Mouse (Mus musculus): Measurements from ENCODE around the gene Lrp6. TPM values are rescaled to one million over a fixed set of nuclear protein-coding genes. Genes with fewer than 3 reads are reported as not detected.

Lrp6 gene
- polyA plus RNA-seq, 1 experiment from 2014 or later, result 25.0 TPM

DNA sequence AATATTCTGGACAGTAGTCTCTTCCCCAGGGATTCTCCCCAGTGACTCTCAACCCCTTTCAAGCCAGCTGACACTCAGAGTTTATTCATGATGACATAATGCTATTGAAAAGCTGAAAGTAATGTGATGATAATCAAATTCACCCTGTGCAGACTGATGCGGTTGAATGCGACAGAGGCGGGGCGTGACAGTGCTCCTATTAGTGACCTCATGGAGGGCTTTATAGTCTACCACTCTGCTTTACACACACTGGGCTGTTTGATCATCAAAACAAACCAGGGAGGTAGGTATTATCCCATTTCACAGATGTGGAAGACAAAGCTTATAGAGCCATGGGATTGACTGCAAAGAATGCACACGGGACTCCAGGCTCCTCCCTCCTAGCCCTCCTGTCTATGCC, 15.3 kb upstream of the Lrp6 start:
- H3K4me1 ChIP-seq (ENCODE audit: control insufficient read depth, insufficient read depth, low read length), result no peaks in the 10 kb centered on the region
- no peak for DNase-seq (ENCODE audit: low spot score, missing footprints)
- no peaks in the 10 kb centered on the region for H3K9me3 ChIP-seq (ENCODE audit: control insufficient read depth, low read length)
- peak; percentile 91 for ATAC-seq (ENCODE audit: low FRiP score)
- no peak overlapping the region for H3K9ac ChIP-seq (ENCODE audit: low read length)
- H3K4me3 ChIP-seq (ENCODE audit: low read depth, low read length), result no peak overlapping the region
- no peak overlapping the region for H3K4me2 ChIP-seq
- H3K27me3 ChIP-seq (ENCODE audit: control insufficient read depth, insufficient read depth, low read length), result no peaks in the 10 kb centered on the region
- 36% methylated on average over 5 of the region's 5 CpGs for WGBS
- no peak overlapping the region for H3K27ac ChIP-seq (ENCODE audit: low read depth, low read length)
- no peaks in the 10 kb centered on the region for H3K36me3 ChIP-seq (ENCODE audit: control insufficient read depth, insufficient read depth, low read length)

DNA sequence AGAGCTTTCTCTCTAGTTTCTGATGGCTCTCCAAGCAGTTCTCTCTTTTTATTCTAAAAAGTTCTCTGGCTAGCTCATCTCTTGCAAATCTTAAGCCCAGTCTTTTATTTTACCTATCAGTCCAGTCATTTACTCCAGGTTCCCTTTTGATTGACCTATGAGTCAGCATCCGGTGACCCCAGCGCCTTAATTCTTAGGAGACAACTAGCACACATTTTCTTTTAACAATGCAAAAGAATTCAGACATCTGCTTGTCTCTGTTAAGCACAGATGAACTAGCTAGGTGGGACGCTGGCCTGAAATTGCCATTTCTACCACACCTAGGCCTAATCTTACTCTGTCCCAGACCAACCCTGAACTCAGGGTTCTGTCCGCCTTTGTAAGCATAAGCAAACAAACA, 12.7 kb upstream of the Lrp6 start:
- no peaks in the 10 kb centered on the region for H3K36me3 ChIP-seq (ENCODE audit: control insufficient read depth, insufficient read depth, low read length)
- no peaks in the 10 kb centered on the region for H3K4me1 ChIP-seq (ENCODE audit: control insufficient read depth, insufficient read depth, low read length)
- H3K27me3 ChIP-seq (ENCODE audit: control insufficient read depth, insufficient read depth, low read length), result no peaks in the 10 kb centered on the region
- H3K4me2 ChIP-seq, result no peak overlapping the region
- H3K9ac ChIP-seq (ENCODE audit: low read length), result no peak overlapping the region
- no peaks in the 10 kb centered on the region for H3K9me3 ChIP-seq (ENCODE audit: control insufficient read depth, low read length)
- no peak for DNase-seq (ENCODE audit: low spot score, missing footprints)
- 84% methylated on average over 4 of the region's 4 CpGs for WGBS
- H3K4me3 ChIP-seq (ENCODE audit: low read depth, low read length), result no peak overlapping the region
- no peak overlapping the region for H3K27ac ChIP-seq (ENCODE audit: low read depth, low read length)
- no peak for ATAC-seq (ENCODE audit: low FRiP score)

DNA sequence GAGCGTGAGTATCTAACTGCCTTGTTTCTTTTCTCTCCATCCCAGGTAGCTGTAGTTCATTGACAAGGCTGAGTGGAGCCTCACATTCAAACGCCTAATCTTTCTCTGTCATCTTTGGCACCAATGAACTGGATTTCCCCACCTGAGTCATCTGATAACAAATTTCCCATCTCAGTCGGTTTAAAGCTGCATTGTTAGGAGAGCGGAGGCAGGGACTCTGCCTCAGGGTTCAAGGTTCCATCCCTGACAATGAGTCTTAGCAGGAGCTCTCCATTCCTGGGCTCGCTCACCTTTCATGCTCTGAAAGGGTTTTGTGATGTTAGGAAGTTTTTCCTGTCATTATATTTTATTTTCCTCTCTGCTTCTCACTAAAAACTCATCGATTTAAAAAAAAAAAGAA, 11.3 kb upstream of the Lrp6 start:
- no peak overlapping the region for H3K27ac ChIP-seq (ENCODE audit: low read depth, low read length)
- no peaks in the 10 kb centered on the region for H3K27me3 ChIP-seq (ENCODE audit: control insufficient read depth, insufficient read depth, low read length)
- H3K9me3 ChIP-seq (ENCODE audit: control insufficient read depth, low read length), result no peaks in the 10 kb centered on the region
- ATAC-seq (ENCODE audit: low FRiP score), result no peak
- no peak overlapping the region for H3K4me3 ChIP-seq (ENCODE audit: low read depth, low read length)
- DNase-seq (ENCODE audit: low spot score, missing footprints), result no peak
- 64% methylated on average over 6 of the region's 6 CpGs for WGBS
- H3K4me2 ChIP-seq, result no peak overlapping the region
- no peak overlapping the region for H3K9ac ChIP-seq (ENCODE audit: low read length)
- no peaks in the 10 kb centered on the region for H3K4me1 ChIP-seq (ENCODE audit: control insufficient read depth, insufficient read depth, low read length)
- H3K36me3 ChIP-seq (ENCODE audit: control insufficient read depth, insufficient read depth, low read length), result no peaks in the 10 kb centered on the region

DNA sequence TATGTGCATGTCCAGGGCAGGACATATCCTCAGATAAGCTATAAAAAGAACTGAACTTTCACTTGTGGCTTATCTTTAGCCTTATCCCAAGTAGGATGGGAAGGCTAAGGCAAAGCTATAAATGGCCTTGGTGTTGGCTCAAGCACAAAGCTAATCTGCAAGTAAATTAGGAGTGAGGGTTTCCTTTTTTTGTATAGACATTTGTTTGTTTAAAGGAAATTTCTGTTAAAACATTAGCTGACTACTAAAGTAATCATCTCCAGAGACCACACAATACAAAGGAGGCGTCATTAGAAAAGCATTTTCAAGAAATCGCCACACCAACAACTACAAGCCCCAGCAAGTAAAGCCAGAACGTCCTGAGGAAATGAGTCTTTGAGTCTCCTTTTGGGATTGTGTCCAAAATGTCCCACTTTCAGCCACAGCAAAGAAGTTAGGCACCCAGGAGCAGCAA, 8.6 kb upstream of the Lrp6 start:
- WGBS, result 83% methylated on average over 3 of the region's 3 CpGs
- Histone ChIP-seq H3K9ac (ENCODE audit: low read length) (no peak overlapping the region), H3K4me1 (ENCODE audit: control insufficient read depth, insufficient read depth, low read length) (no peaks in the 10 kb centered on the region), H3K4me3 (ENCODE audit: low read depth, low read length) (no peak overlapping the region), H3K27me3 (ENCODE audit: control insufficient read depth, insufficient read depth, low read length) (no peaks in the 10 kb centered on the region), H3K4me2 (no peak overlapping the region), H3K9me3 (ENCODE audit: control insufficient read depth, low read length) (no peaks in the 10 kb centered on the region), H3K36me3 (ENCODE audit: control insufficient read depth, insufficient read depth, low read length) (no peaks in the 10 kb centered on the region), H3K27ac (ENCODE audit: low read depth, low read length) (no peak overlapping the region)
- DNase-seq (ENCODE audit: low spot score, missing footprints) (no peak), ATAC-seq (ENCODE audit: low FRiP score) (no peak)

DNA sequence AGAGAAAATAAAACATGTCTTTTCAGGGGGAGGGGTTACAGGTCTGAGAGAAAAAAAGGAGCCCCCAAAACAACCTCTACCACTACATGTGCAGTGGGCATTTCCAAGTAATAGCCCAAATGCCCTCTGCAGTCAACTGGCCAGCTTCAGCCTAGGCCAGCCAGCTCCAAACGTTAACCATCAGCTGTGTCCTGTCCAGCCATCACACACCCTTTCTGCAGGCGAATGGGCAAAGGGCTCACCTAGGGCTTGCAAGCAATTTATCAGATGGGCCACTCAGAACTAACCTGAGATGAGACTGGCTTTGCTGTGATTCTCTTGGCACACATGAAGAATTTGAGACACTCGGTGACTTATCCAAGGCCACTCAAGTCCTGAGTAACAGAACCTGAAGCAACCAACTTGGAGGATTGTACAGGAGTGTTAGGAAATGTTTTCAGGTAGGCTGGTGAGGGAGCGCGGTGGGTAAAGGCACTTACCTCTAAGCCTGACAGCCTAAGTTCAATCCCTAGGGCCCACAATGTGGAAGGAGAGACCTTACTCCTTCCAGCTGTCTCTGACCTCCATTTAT, 1.3 kb upstream of the Lrp6 start:
- peak; percentile 86 for DNase-seq (ENCODE audit: low spot score, missing footprints)
- peaks cover 15% of the 10 kb centered on the region for H3K4me1 ChIP-seq (ENCODE audit: control insufficient read depth, insufficient read depth, low read length)
- ATAC-seq (ENCODE audit: low FRiP score), result no peak
- no peaks in the 10 kb centered on the region for H3K36me3 ChIP-seq (ENCODE audit: control insufficient read depth, insufficient read depth, low read length)
- no peak overlapping the region for H3K9ac ChIP-seq (ENCODE audit: low read length)
- 72% methylated on average over 5 of the region's 5 CpGs for WGBS
- H3K27me3 ChIP-seq (ENCODE audit: control insufficient read depth, insufficient read depth, low read length), result no peaks in the 10 kb centered on the region
- H3K9me3 ChIP-seq (ENCODE audit: control insufficient read depth, low read length), result no peaks in the 10 kb centered on the region
- no peak overlapping the region; the same call in 1 of the 2 replicates for H3K27ac ChIP-seq (ENCODE audit: low read depth, low read length)
- no peak overlapping the region for H3K4me3 ChIP-seq (ENCODE audit: low read depth, low read length)
- no peak overlapping the region for H3K4me2 ChIP-seq

DNA sequence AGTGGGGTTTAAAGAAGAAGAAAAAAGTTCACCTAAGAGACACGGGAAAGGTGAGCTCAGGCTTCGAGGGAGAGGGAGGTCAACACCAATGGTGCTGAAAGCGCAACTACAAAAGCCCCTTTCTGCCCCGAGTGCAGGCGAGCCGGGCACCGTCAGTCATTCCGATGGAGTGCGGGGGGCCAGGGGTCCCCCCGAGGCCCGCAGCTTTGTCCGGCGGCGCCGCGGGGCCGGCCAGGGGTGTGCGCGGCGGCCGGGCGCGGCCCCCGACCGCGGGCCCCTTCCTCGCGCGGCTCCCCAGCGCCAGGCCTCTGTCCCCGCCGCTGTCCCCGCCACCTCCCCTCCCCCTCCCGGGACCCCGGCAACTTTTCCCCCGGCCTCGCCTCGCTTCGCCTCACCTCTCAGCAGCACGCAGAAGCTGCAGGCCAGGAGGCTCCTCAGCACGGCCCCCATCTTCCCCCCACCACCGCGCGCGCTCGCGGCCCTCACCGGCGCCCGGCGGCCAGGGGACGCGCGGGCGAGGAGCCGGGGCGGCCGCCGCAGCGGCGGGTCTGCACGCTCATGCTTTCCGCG, 432 bp downstream of the Lrp6 start:
- Histone ChIP-seq H3K27ac (ENCODE audit: low read depth, low read length) (peak overlapping the region; percentile 99), H3K4me1 (ENCODE audit: control insufficient read depth, insufficient read depth, low read length) (peaks cover 15% of the 10 kb centered on the region), H3K9me3 (ENCODE audit: control insufficient read depth, low read length) (no peaks in the 10 kb centered on the region), H3K4me2 (peak overlapping the region; percentile 71), H3K9ac (ENCODE audit: low read length) (peak overlapping the region; percentile 98), H3K4me3 (ENCODE audit: low read depth, low read length) (peak overlapping the region; percentile 77), H3K27me3 (ENCODE audit: control insufficient read depth, insufficient read depth, low read length) (no peaks in the 10 kb centered on the region), H3K36me3 (ENCODE audit: control insufficient read depth, insufficient read depth, low read length) (no peaks in the 10 kb centered on the region)
- WGBS, result under 1% methylated on average over 41 of the region's 64 CpGs
- ATAC-seq (ENCODE audit: low FRiP score) (peak; percentile 65), DNase-seq (ENCODE audit: low spot score, missing footprints) (peak; percentile 88)

DNA sequence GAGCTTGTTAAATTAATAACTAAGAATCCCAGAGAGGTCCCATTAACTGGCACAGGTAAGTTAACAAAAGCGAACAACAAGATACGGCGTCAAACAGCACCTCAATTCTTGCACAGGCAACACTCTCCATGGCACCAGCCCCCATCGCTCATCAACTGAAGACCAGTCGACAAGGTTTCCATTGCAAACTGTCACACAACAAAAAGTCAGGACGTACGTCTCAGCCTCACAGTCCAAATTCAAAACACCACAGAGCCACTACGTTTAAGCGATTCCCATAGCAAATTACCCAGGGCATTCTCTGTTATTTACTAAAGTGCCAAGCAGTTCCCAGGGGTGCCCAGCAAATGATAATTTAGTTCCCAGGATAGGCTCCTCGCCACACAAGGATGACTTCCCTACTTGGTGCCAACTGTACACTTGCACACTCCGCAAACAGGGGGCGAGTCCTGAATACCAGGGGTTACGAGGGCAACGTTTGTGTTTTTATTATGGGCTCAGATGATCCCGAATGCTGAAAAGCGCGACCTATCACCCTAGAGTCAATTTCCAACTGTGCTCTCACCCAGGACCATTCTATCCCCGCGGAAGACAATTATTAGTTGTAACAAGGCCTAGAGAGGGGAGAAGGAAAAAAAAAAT, 1.0 kb downstream of the Lrp6 start:
- H3K27me3 ChIP-seq (ENCODE audit: control insufficient read depth, insufficient read depth, low read length), result no peaks in the 10 kb centered on the region
- peak overlapping the region; percentile 99; the same call in 1 of the 2 replicates for H3K27ac ChIP-seq (ENCODE audit: low read depth, low read length)
- H3K4me2 ChIP-seq, result peak overlapping the region; percentile 71
- H3K4me1 ChIP-seq (ENCODE audit: control insufficient read depth, insufficient read depth, low read length), result peaks cover 15% of the 10 kb centered on the region
- ATAC-seq (ENCODE audit: low FRiP score) (no peak), DNase-seq (ENCODE audit: low spot score, missing footprints) (peak; percentile 92)
- H3K4me3 ChIP-seq (ENCODE audit: low read depth, low read length), result peak overlapping the region; percentile 77
- no peaks in the 10 kb centered on the region for H3K36me3 ChIP-seq (ENCODE audit: control insufficient read depth, insufficient read depth, low read length)
- WGBS, result 5% methylated on average over 19 of the region's 19 CpGs
- no peaks in the 10 kb centered on the region for H3K9me3 ChIP-seq (ENCODE audit: control insufficient read depth, low read length)
- peak overlapping the region; percentile 98 for H3K9ac ChIP-seq (ENCODE audit: low read length)

DNA sequence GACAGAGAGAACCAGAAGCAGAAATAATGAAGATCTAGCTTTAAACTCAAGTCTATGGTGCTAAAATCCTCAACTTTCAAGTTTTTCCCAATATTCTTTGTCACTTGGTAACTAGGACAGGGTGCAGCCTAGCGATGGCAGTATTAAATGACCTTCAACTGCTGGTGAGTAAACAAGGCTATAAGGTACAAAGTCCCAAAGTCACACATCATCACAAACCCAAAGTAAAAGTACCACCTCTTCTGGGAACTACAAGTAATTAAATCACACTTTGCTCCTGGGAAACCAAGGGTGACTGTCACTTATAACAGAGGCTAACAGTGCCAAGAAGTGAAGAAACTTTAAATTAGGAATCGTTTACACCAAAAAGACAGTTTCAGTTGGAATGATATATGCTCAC, 2.2 kb downstream of the Lrp6 start:
- no peak for DNase-seq (ENCODE audit: low spot score, missing footprints)
- WGBS, result 79% methylated on average over 2 of the region's 2 CpGs
- no peak overlapping the region for H3K4me3 ChIP-seq (ENCODE audit: low read depth, low read length)

DNA sequence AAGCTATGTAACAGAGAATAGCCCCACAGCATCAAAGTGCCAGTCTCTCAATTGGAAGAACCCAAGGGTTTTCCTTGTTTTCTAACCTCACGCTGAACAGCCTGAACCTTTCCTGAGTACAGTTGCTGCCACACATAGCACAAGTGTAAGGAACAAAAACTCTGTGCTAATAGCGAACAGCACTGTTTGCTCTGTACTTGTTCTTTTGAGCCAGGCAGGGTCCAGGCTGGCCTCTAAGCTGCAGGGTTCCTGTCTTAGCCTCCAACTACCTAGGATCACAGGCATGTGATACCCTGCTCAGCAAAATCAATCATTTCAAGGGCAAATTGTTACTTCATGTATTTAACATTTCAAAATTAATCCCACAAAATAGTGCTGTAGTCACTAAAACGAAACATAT, 7.1 kb downstream of the Lrp6 start:
- no peak overlapping the region for H3K27ac ChIP-seq (ENCODE audit: low read depth, low read length)
- no peaks in the 10 kb centered on the region for H3K27me3 ChIP-seq (ENCODE audit: control insufficient read depth, insufficient read depth, low read length)
- H3K9ac ChIP-seq (ENCODE audit: low read length), result no peak overlapping the region
- no peak for ATAC-seq (ENCODE audit: low FRiP score)
- peaks cover 3% of the 10 kb centered on the region; the same call in 1 of the 2 replicates for H3K4me1 ChIP-seq (ENCODE audit: control insufficient read depth, insufficient read depth, low read length)
- no peaks in the 10 kb centered on the region for H3K9me3 ChIP-seq (ENCODE audit: control insufficient read depth, low read length)
- H3K4me3 ChIP-seq (ENCODE audit: low read depth, low read length), result no peak overlapping the region
- H3K36me3 ChIP-seq (ENCODE audit: control insufficient read depth, insufficient read depth, low read length), result no peaks in the 10 kb centered on the region
- WGBS, result 79% methylated on average over 3 of the region's 3 CpGs
- no peak overlapping the region for H3K4me2 ChIP-seq
- DNase-seq (ENCODE audit: low spot score, missing footprints), result no peak

More for the DNA sequence above, 2.2 kb downstream of the Lrp6 start:
- H3K4me2 ChIP-seq, result peak overlapping the region; percentile 17; the same call in 1 of the 2 replicates
- no peaks in the 10 kb centered on the region for H3K36me3 ChIP-seq (ENCODE audit: control insufficient read depth, insufficient read depth, low read length)
- no peak for ATAC-seq (ENCODE audit: low FRiP score)
- H3K9me3 ChIP-seq (ENCODE audit: control insufficient read depth, low read length), result no peaks in the 10 kb centered on the region
- H3K27ac ChIP-seq (ENCODE audit: low read depth, low read length), result no peak overlapping the region
- peaks cover 15% of the 10 kb centered on the region for H3K4me1 ChIP-seq (ENCODE audit: control insufficient read depth, insufficient read depth, low read length)
- no peak overlapping the region for H3K9ac ChIP-seq (ENCODE audit: low read length)
- H3K27me3 ChIP-seq (ENCODE audit: control insufficient read depth, insufficient read depth, low read length), result no peaks in the 10 kb centered on the region
